Mouse (Mus musculus) natural killer cell, adult 2 months (primary cell): Measurements from ENCODE around the gene Gm45062.

Source experiments
- DNase-seq, 2 experiments: peaks; one replicate each; pipeline ENCODE4 v3.0.0; 2022; ENCODE audit warnings: low spot score in 2 of 2

The Gm45062 gene

DNA sequence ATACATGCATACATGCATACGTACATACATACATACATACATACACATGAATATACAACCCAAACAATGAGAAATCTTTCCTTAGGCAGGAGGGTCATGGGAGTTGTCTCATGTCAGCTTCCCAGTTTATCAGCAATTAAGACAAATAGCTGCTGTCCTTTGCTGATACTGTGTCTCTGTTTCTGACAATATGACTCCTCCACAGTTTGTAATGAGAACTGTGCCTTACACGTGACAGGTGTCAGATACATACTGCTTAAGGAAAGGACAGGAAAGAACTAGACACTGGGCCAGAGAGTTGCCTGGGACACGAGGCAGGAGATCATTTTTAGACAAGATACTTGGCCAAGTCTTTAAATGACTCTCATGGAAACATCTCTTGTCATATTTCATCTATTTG lies 215.1 kb downstream of the Gm45062 start:
- no peak for DNase-seq

DNA sequence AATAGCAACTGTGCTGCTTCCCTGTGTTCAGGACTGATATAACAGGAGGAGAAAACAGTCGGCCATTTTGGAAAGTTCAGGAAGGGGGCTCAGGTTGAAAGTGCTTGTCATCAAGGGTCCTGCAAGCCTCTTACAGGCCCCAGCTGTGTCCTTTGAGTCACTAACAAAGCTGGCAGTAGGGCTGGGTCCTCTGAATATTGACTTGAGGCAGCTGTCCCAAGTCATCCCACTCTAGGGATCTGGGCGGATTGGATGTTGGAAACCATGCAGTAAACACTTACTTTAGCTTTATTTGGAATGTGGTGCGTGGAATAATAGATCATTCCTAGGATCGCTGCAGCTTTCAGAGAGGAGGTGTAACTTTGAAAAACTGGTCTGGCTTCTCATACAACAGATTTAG lies 215.6 kb downstream of the Gm45062 start:
- no peak for DNase-seq

DNA sequence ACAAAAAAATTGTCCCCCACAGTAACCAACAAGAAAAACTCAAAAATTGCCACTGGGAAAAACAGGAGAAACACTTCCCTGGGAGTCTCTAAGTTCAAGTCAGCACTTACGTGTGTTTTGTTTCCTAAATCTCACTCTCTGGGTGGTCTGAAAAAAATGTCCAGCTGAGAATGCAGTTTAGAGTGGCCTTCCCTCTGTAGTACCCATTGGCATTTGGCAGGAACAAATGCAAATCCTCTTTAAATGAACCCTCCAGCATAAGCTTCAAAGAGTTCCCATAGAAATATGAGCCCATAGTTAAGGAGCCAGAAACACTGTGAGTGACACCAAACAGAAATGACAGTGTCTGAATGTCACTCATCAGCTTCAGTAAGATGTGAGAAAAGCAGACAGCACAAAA lies 219.9 kb downstream of the Gm45062 start:
- no peak for DNase-seq

DNA sequence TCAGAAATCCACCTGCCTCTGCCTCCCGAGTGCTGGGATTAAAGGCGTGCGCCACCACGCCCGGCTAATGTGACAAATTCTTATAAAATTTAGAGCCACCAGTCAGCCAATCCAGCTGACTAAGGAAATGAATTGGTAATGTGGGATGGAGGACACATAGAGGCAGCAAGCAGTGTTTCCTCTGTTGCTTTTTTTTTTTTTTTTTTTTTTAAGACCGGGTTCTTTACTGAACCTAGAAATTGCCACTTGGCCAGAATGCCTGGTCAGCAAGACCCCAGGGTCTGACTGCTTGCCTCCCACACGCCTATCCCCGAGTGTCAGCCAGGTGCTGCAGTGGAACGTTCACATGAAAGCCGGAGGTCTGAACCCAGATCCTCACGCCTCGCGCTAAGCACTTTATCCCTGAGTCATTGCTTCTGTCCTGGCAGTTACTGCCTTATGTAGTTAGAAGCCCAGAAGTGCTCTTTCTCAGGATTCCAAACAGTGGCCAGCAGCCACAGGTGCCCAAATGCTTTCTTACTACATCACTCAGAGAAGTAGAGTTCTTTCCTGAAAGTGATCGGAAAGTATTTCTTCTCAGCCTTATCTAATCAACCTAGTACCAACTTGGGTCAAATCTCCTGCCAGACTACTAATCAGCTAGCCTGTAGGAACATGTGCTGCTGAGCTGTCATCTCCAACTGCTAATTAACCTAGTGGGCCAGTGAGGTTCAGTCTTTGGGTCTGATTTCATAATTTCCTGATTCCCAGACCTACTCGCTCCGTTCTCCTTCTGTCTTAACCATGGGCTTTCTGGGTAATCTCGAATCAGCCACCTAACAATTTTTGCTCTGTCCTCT lies 225.4 kb downstream of the Gm45062 start:
- no peak for DNase-seq

DNA sequence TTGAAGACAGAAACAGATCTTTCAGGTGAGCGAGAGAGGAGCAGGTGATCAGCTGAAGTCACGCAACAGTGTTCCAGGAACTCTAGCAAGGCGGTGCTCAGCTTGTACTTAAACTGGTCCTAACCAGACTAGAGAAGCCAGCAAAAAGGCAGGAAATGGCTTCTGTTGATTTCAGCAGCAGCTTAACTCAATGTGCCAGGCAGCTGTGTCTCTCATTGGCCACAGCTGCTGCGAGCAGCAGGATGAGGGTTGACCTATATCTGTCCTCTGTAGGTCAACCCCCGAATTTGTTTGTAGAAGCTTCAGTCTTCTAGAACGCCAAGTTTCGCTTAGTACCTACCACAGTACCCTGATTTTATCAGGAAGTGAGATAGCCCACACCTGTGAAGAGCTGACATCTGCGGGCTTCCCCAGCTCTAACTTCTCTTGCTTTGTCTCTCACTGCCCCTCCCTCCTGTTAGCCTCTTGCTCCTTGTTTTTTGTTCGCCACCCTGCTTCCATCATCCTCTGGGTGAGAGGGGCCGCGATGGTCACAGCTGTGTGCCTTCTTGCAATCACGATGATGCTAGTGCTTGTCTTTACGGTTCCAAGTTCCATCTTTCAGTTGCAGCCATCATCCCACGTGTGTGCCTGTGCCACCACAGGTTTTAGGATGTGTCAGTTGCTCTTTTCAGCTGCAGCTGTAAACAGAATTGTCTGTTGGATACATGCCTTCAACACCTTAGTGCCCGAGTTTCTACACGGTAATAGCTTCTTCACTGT lies 226.3 kb downstream of the Gm45062 start:
- peak; percentile 75 to 84 for DNase-seq

DNA sequence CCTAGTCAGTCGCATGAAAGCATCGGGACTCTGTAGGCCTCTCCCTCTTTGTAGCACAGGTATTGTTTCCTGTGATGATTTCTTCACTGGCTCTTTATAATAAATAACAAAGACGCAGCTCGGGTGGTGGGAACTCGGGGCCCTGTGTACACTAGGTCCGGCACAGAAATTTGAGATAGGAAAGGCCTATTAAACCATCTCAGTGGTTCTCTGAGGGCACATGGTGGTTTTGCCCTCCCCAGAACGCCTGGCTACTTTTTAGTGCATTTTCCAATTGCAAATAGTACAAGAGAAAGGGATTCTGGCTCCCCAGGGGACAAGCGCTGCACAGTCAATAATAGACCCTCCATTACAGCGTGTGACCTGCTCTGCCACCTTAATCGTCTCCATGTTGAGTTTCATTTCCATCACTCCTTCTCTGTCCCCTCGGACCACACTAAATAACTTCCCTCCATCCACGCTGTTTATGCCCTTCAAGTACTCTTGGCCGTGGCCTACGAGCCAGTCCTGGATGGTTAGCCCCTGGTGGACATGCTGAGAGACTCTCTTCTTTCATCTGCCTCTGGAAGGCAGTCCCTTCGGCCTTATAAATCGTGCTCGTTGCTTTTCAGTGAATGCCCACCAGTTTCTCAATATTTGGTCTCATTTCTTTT lies 227.3 kb downstream of the Gm45062 start:
- no peak for DNase-seq

DNA sequence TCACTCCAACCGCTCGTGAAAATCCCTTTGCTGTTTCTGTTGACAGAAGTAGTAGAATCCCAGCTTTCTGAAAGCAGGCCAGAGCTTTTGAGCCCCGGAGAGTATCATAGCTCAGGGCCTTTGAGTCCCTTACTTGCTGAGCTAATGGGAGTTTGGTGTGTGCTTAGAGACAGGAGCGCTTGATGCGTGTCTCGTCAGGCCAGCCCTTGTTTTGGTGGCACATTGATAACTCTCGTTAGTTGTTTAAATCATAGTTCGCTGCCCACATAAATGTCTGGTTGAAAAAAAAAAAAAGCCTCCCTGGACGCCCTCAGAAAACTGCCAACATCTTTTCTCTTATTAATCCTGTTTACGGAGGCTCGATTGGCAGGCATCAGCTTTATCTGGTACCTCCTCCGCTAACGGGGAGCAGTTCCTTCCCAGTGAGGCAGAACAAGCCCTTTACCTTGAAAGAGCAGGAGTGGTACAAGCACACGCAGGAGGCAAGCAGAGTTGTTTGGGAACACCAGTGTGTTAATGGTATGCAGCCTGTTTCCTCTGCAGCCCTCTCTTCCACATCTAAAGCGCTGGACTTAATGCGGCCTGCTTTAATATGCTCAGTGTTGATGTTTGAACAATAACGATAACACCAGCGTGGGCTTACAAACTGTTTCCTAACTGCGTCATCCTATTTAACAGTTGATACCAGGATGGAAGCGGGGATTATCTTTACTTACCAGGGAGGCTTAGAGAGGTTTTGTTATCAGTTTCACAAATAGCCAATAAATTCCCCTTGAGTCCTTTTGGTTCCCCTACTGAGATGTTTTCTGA lies 228.0 kb downstream of the Gm45062 start:
- DNase-seq = no peak

DNA sequence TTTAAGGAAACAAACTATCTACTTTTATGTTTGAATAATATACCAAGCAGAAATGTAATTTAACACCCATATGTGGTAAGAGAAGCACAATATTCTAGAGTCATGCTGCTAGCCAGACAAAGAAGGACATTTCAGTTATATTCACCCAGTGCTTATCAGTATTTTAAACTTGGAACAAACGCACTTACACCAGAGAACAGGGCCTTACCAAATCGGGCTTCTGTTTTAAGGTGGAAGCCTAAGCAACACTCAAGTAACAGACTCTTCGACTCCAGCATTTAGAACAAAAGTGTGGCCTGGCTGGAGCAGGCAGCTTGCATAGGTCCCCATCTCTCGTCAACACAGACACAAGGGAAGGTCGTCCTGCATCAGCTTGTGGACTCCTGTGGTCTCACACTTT lies 229.0 kb downstream of the Gm45062 start:
- DNase-seq = no peak

DNA sequence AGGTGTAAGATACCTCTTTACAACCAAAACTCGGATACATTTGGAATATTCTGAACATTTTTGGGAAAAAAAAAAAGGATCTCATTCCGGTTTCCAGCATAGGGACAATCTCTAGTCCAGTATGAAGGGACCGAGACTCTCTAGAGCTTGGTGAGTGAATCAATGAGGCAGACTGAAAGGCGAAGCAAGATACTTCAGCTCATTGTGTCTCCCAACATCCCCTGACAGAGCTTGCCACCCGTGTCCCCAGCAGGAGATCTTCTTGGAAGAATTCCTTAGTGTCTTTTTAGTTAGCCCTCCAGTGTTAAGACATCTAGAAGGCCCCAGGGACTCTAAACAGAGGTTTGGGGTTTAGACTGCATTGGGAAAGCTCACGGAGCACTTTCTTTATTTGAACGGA lies 230.0 kb downstream of the Gm45062 start:
- no peak for DNase-seq

DNA sequence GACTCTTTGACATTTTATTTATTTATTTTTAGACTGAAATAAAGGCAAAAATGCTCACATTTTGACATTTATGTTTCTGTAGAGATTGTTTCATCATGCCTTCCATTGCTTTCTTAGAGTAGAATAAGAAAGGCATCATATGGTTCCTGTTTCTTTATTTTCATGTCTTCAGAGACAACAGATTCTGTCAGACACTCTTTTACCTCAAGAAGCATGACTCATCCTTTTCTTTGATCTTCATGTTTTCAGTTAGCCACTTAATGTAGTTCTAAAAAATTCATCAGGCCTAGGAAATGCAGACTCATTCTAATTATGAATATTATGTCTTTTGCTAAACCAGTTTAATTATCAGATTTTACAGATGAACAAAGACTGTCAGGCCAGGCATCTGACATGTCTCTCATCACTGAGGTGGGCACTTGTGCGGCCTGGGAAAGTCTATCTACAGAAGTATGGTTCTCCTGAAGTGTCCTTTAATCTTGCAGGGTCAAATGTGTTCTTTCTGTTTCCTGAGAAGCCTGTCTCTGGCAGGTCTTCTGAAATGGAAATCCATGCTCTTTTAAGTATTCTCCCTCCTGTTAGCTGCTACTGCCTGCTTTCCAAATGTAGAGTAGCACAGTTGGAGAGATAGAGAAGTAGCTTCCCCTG lies 230.8 kb downstream of the Gm45062 start:
- no peak for DNase-seq

DNA sequence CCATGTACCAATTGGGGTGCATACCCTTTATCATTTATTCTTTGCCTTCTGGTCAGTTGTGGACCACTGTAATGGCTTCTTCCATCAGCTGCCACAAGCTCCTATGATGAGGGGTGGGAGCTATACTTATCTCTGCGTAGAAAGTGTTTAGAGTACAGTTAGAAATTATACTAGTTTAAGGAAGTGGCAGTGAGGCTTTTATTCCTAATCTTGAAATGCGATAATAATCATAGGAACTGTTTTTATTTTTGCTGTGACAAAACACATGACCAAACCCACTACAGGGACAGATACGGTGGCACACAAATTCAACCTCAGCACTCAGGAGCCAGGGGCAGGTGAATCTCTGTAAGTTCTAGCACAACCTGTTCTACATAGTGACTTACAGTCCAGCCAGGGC lies 233.0 kb downstream of the Gm45062 start:
- no peak for DNase-seq

DNA sequence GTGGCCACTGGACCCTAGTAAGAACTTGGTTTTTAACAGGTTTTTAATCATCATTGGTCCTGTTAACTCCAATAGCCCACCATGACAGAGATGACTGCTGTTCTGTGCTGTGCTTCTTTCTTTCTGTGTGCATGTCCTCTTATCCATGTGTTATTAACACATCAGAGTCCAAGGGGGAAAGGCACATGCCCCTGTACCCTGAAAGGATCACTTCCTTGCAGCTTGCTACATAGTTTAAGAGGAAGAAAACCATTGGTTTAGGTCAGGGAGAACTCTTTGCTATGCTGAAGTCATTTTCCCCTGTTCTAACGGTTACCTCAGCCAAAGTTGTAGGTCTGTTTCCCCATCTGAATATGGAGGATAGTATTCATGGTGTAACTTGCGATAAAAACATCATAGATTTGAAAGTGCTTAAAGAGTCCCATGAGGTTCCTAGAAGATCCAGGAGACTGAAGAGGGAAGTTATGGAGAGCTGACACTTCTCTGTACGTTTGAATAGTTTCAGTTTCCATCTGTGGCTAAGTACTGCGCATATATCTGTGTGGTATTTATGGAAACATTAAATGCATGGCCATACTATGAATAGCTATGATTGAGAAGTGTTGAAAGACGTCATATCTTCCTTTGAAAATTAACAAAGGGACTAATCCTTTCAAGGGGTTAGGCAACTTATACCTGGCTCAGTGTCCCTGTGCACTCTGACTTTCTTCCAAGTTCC lies 236.0 kb downstream of the Gm45062 start:
- DNase-seq = no peak

DNA sequence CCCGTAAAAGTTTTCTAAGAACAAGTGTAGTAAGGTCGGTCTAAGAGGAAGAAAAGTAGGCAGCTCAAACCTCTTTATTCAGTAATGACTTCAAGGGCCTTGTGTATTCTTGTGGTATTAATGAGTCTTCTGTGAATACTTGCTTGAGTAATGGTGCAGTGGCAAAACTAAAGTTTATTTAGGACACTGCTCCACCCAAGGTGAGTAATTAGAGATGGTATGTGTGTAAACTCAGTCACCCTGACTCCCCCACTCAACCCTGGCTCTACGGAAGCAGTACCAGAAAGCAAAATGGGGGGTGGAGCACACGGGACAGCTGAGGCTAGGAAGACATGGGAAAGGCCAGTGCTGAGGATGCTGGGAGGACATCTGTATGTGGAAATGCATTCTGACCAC lies 236.6 kb downstream of the Gm45062 start:
- no peak for DNase-seq

DNA sequence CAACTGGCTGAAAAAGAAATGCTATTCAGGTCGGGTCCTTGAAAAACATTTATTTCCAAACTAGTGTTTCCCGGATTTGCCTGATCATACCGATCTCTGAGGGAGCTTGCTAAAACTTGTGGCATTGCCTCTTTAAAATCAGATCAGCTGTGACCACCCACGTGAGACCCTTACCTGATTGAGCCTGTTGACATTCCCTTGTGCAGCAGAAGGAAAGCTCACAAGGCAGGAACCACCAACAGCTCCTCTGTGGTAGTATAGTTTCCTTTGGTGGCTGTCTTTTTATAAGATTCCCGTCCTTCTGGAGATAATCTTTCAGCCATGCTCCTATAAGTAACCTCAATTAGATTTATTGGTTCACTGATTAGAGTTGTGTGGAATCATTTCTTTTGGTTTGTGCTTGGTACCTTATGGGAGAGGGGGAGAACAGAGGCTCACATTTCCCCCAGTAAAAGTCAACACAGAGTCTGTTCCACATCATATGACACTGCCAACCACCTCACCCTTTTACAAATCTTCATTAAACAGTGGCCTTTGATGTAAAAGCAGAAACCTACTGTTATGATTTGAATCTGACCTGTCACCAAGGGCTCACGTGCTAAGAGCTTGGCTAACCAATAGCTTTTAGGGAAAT lies 238.1 kb downstream of the Gm45062 start:
- no peak for DNase-seq

DNA sequence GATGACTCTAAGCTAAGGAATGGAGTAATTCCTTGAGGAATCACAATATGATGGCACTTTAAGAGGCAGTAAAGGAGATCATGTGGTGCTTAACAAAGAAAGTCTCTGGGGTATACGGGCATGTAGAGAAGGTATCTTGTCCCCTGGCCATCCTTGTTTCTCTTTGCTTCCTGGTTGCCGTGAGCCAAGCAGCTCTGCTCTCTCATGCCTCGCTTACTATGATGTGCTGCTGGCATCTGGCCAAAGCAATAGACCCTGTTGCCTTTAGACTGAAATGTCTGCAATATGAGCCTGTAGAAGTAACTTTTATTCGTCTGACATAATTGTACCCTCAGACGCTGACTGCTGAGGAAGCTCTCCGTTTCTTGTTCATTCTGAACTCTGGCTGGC lies 238.6 kb downstream of the Gm45062 start:
- DNase-seq = no peak

DNA sequence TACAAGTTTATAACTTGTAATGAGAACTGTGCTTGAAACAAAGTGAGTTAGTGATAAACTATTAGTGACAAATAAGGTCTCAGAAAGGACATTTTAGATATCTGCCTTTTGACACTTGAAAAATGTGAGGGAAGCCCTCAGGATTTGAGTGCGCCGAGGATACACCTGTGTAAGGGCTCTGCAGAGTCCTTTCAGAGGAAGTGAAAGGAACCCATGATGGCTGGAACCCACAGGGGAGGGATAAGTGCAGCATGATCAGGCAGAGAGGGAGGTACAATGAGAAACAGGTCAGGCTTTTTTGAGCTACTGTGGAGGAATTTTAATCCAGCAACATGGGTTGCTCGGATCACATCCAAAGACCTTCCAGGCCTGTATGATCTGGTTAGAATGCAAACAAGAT lies 239.7 kb downstream of the Gm45062 start:
- peak in 1 of 2 experiments; percentile 43 for DNase-seq

DNA sequence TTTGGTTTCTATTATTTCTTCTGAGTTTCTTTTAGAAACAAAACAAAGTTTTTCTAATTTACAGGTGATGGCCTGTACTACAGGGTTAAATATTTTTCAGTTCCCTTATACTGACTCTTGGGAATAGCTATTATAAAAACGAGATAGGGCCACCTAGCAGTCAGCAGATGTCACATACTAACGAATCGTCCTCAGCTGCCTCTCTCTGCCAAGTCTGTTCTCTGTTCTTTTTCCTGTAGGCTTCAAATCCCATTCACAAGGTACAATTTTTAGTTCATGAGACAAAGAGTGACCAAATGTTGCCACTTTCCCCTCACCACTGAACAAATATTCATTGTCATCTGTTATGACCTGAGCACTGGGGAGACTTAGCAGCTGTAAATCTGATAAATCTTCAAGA lies 244.7 kb downstream of the Gm45062 start:
- DNase-seq = peak in 1 of 2 experiments; percentile 26

DNA sequence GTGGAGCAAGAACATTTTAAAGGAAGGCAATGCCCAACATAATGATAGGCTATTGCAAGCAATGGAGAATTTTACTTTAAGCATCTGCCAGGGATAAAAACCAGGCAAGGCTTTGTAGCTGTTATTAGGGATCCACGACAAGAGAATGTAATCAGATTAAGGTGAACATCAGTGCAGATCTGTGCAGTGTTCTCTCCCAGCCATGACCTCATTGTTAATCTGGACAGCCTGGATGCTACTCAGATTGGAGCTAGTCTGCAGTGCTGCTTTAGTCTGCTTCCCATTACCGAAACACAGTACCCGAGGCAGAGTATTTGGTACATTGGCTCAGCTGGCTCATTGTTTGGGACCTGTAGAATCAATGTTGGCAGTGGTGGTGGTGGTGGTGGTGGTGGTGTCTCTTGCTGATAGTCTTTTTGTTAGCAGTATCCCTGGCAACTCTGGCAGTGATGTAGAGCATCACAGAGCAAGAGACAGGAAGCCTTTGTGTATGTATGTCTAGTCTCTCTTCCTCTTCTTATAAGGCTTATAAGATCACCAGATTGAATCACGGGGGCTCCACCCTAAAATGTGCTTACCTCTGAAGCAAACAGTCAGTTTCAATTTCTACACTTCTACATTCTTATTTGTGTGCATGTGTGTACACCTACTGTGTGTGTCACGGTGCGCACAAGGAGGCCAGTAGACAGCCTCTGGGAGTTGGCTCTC lies 245.4 kb downstream of the Gm45062 start:
- peak in 1 of 2 experiments; percentile 82 for DNase-seq

DNA sequence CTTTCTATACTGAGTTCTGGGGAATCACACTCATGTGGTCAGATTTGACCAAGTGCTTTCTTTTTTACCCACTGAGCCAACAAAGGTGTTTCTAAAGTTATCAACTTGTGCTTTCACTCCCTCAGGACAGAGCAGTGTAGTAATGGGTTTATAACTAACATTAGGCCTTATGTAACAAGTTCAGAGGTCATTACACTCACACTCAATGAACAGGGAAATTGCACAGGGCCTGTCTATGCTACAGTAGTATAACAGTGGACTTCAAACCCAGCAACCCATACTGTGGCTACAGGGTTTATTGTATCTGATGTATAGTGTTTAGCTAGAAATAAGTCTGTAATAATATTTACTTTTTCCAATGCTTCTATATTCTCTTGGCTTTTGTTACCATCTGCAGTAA lies 247.4 kb downstream of the Gm45062 start:
- DNase-seq = no peak
